Mouse (Mus musculus) C2C12 (cell line): ENCODE data around the gene 1700122O11Rik.

Experiments used
- CTCF ChIP-seq: IDR thresholded peaks from one replicate; pipeline ENCODE4 v1.5.1; 2011; ENCODE audit not compliant: control insufficient read depth, insufficient read depth, insufficient read length
- MAX ChIP-seq: IDR thresholded peaks from one replicate; pipeline ENCODE4 v1.6.1; 2011; ENCODE audit warnings: mild to moderate bottlenecking, control low read depth
- USF1 ChIP-seq: IDR thresholded peaks from one replicate; pipeline ENCODE4 v1.6.1; 2011; ENCODE audit warnings: low read depth, mild to moderate bottlenecking, control low read depth, moderate library complexity

- TF ChIP-seq CTCF, result no peak
- TF ChIP-seq USF1, result no peak
- no peak for TF ChIP-seq MAX
These were observed 29.1 kb upstream of the 1700122O11Rik start for GRCm38 (mm10) chr17:48067083-48067614.
